ENCODE assay signal across 23 mouse cellular contexts in genomic region chr14:73279096-73279495, GRCm38 (mm10). TPM values are rescaled to one million over a fixed set of nuclear protein-coding genes. Genes with fewer than 3 reads are reported as not detected.
DNase-seq lines count a peak whose midpoint lies in the region; ATAC-seq and TF ChIP-seq lines count a peak whose summit lies in the region.
"Had no signal": no experiment of that assay in that cellular context is flagged by ENCODE, and none has a peak within 500 bp of the region (broad histone marks: within the 10 kb centered on the region; RNA-seq: fewer than 3 reads in every experiment).

No protein-coding gene starts in this region.

- no peaks in the 10 kb centered on the region for H3K27me3 ChIP-seq in midbrain, embryonic 11.5 days (ENCODE audit: control insufficient read depth, insufficient read depth, low read length)
- H3K27me3 ChIP-seq in midbrain, embryonic 15.5 days (replicated peaks), result no peaks in the 10 kb centered on the region
- H3K27me3 ChIP-seq in CH12.LX (replicated peaks), result no peaks in the 10 kb centered on the region
- H3K27me3 ChIP-seq: Patski had no signal

- H3K36me3 ChIP-seq in midbrain, embryonic 11.5 days (ENCODE audit: control insufficient read depth, insufficient read depth, low read length), result no peaks in the 10 kb centered on the region
- H3K36me3 ChIP-seq in midbrain, embryonic 15.5 days (replicated peaks), result no peaks in the 10 kb centered on the region; the same call in none of the 2 replicates
- H3K36me3 ChIP-seq in CH12.LX (replicated peaks in 1 of 2; ENCODE audit: control insufficient read depth in 1 of 2, insufficient read depth in 1 of 2, low read length in 1 of 2), result peaks cover 4 to 6% of the 10 kb centered on the region in 2 experiments

- peak; percentile 26 for DNase-seq in midbrain, embryonic 11.5 days (ENCODE audit: low spot score, missing footprints)
- DNase-seq in A20 (ENCODE audit: low read depth, low spot score) (peak; percentile 53), CH12.LX (ENCODE audit: extremely low read depth) (peak; percentile 36)
- DNase-seq in lung, postnatal 36 days, result no peak
- no peak for DNase-seq in layer of hippocampus, adult 9-11 months
- DNase-seq: adrenal gland, adult 2 months; adrenal gland, adult 8-10 months; adrenal gland, postnatal 10 days; adrenal gland, postnatal 14 days; adrenal gland, postnatal 25 days; adrenal gland, postnatal 36 days; B cell, adult 2 months; cerebellum, adult 11 months; cerebellum, adult 11-12 months; cerebellum, adult 18-20 months; cerebellum, adult 2 months; cerebellum, adult 8-10 months had no signal

- in situ Hi-C loops in CH12.LX (cut with MboI; ENCODE audit: low pct_ligation_motif_present, low pct_unique_long_range_greater_than_20kb, low sequenced_read_pairs), result no loop called here

- H3K79me2 ChIP-seq in CH12.LX (replicated peaks; ENCODE audit: control insufficient read depth, extremely low read depth, insufficient read depth, poor library complexity, severe bottlenecking), result no peaks in the 10 kb centered on the region

- TF ChIP-seq RAD21 in CH12.LX (IDR thresholded peaks at IDR 0.05; ENCODE audit: low read depth, low read length), result no peak

- WGBS in midbrain, embryonic 11.5 days, result 88% methylated on average over 6 of the region's 6 CpGs
- 89% methylated on average over 6 of the region's 6 CpGs for WGBS in midbrain, embryonic 15.5 days

- no peak overlapping the region for H3K9ac ChIP-seq in midbrain, embryonic 11.5 days (ENCODE audit: low read length)
- H3K9ac ChIP-seq in midbrain, embryonic 15.5 days, result no peak overlapping the region
- H3K9ac ChIP-seq in CH12.LX (ENCODE audit: insufficient read depth, low read depth), result no peak overlapping the region

- dilution Hi-C loops in CH12.LX (cut with MboI; ENCODE audit: extremely low pct_ligation_motif_present, extremely low pct_unique_long_range_greater_than_20kb, low sequenced_read_pairs), result no loop called here

- H3K27ac ChIP-seq in midbrain, embryonic 11.5 days (ENCODE audit: low read depth, low read length), result no peak overlapping the region
- no peak overlapping the region for H3K27ac ChIP-seq in midbrain, embryonic 15.5 days
- no peak overlapping the region for H3K27ac ChIP-seq in CH12.LX (ENCODE audit: insufficient read depth, low read depth)

- H3K4me3 ChIP-seq in midbrain, embryonic 11.5 days (ENCODE audit: low read depth, low read length), result no peak overlapping the region
- no peak overlapping the region for H3K4me3 ChIP-seq in midbrain, embryonic 15.5 days
- H3K4me3 ChIP-seq in CH12.LX (replicated peaks in 1 of 3; ENCODE audit: low read depth in 2 of 3, low read length in 2 of 3, poor library complexity in 1 of 3), result no peak overlapping the region

- no peak for TF ChIP-seq CTCF in CH12.LX (conservative IDR thresholded peaks at IDR 0.05 in 1 of 2, IDR thresholded peaks at IDR 0.05 in 1 of 2; ENCODE audit: low read depth in 2 of 2, low read length in 2 of 2)

- TF ChIP-seq EP300 in CH12.LX (IDR thresholded peaks at IDR 0.05; ENCODE audit: low read length), result 0 out of 2 replicates have a peak, but pooled peaks have one; percentile 17

- no peak for TF ChIP-seq POLR2A in CH12.LX (IDR thresholded peaks at IDR 0.05; ENCODE audit: low read depth, low read length)

- no peak for ATAC-seq in midbrain, embryonic 11.5 days (ENCODE audit: low FRiP score)
- no peak for ATAC-seq in midbrain, embryonic 15.5 days (replicated peaks)
- ATAC-seq: activated CD4-positive, CD25-positive, alpha-beta regulatory T cell, adult 4 months; CD4-positive, CD25-positive, alpha-beta regulatory T cell, adult 4 months; Patski had no signal

- H3K4me1 ChIP-seq in midbrain, embryonic 11.5 days (ENCODE audit: control insufficient read depth, insufficient read depth, low read length), result peaks cover 6% of the 10 kb centered on the region
- no peaks in the 10 kb centered on the region; the same call in 1 of the 2 replicates for H3K4me1 ChIP-seq in midbrain, embryonic 15.5 days
- H3K4me1 ChIP-seq in CH12.LX (ENCODE audit: control insufficient read depth in 1 of 2, insufficient read depth in 2 of 2), result peaks cover 0 to 13% of the 10 kb centered on the region in 2 experiments; a peak in 2 of 4 replicates

- no peaks in the 10 kb centered on the region for H3K9me3 ChIP-seq in midbrain, embryonic 11.5 days (ENCODE audit: control insufficient read depth, low read length)
- no peaks in the 10 kb centered on the region for H3K9me3 ChIP-seq in midbrain, embryonic 15.5 days
- H3K9me3 ChIP-seq in CH12.LX (replicated peaks; ENCODE audit: low read length), result no peaks in the 10 kb centered on the region
- H3K9me3 ChIP-seq: G1E had no signal

- no peak overlapping the region for H3K4me2 ChIP-seq in midbrain, embryonic 11.5 days
- H3K4me2 ChIP-seq in midbrain, embryonic 15.5 days, result no peak overlapping the region
- H3K4me2 ChIP-seq in CH12.LX (ENCODE audit: insufficient read depth, low read depth, poor library complexity, severe bottlenecking), result no peak overlapping the region

TF ChIP-seq in CH12.LX, 34 proteins besides CTCF, POLR2A, EP300 and RAD21:
- TF ChIP-seq BHLHE40 (IDR thresholded peaks at IDR 0.05; ENCODE audit: low read depth, low read length) (peak; percentile 50; the same call in 1 of the 2 replicates), ETS1 (conservative IDR thresholded peaks at IDR 0.05; ENCODE audit: low read depth, low read length) (0 out of 2 replicates have a peak, but pooled peaks have one; percentile 6), ZKSCAN1 (IDR thresholded peaks at IDR 0.05; ENCODE audit: borderline replicate concordance, low read depth, low read length) (no peak), JUN (IDR thresholded peaks at IDR 0.05; ENCODE audit: insufficient read depth, low read depth, low read length) (0 out of 2 replicates have a peak, but pooled peaks have one; percentile 21), KAT2A (IDR thresholded peaks at IDR 0.05; ENCODE audit: insufficient replicate concordance, low read length) (no peak)

RNA-seq across cellular contexts. Expression of gene Lpar6, which starts 41.4 kb away (rescaled TPM):
- 17.7 and 17.8 TPM in 2 replicates for polyA plus RNA-seq in midbrain, embryonic 11.5 days (2014; fragmentation: Nextera tagmentation; extraction: Ambion mirVana)
- 3.6 and 4.1 TPM in 2 replicates for polyA plus RNA-seq in midbrain, embryonic 15.5 days (2015; fragmentation: Nextera tagmentation; extraction: Ambion mirVana)
- total RNA-seq in CH12.LX (2012; rRNA removed) (2.9 and 3.1 TPM in 2 replicates), CH12.LX (2014; rRNA removed) (6.4 and 7.5 TPM in 2 replicates)
- 2.3 and 3.2 TPM in 2 replicates for polyA plus RNA-seq in CH12.LX (2012; ENCODE audit: insufficient read length, low read depth)
- total RNA-seq: MEL had no signal

RNA-seq across cellular contexts. Expression of gene Rb1, which starts 46.5 kb away (rescaled TPM):
- polyA plus RNA-seq in midbrain, embryonic 11.5 days (2014; fragmentation: Nextera tagmentation; extraction: Ambion mirVana), result 41.4 and 49.2 TPM in 2 replicates
- 28.0 and 30.2 TPM in 2 replicates for polyA plus RNA-seq in midbrain, embryonic 15.5 days (2015; fragmentation: Nextera tagmentation; extraction: Ambion mirVana)
- 10.7 and 15.2 TPM in 2 replicates for total RNA-seq in CH12.LX (2012; rRNA removed)
- total RNA-seq in CH12.LX (2014; rRNA removed), result 16.7 and 19.3 TPM in 2 replicates
- 13.6 TPM in 2 replicates for polyA plus RNA-seq in CH12.LX (2012; ENCODE audit: insufficient read length, low read depth)

Comparison
In these comparisons a context has a peak if more than half of its experiments do, and no peak if none do; other contexts are left out.
1. DNase-seq: peak in midbrain, embryonic 11.5 days (single experiment), A20 (single experiment) and CH12.LX (single experiment); none in lung, postnatal 36 days (single experiment) and layer of hippocampus, adult 9-11 months (single experiment).